Mouse (Mus musculus): ENCODE measurements around the gene AV320801.
"Not testable (repeated sequence)": the region's sequence is repeated elsewhere in the genome, so short reads cannot be mapped to it uniquely, and the experiment has no call there.

AV320801 gene

GRCm38 (mm10) chrX:135494288-135494687 lies at the start of gene AV320801:
Gene AV320801, plus strand, starts transcription at chrX:135494588.
- DNase-seq (ENCODE audit: low spot score in 2 of 2), result not testable (repeated sequence)

GRCm38 (mm10) chrX:135464160-135464559 lies 30.2 kb upstream of the AV320801 start:
- DNase-seq (ENCODE audit: low spot score in 2 of 2), result not testable (repeated sequence)

GRCm38 (mm10) chrX:135481902-135482301 lies 12.5 kb upstream of the AV320801 start:
- DNase-seq (ENCODE audit: low spot score in 2 of 2), result not testable (repeated sequence)

GRCm38 (mm10) chrX:135483183-135483582 lies 11.2 kb upstream of the AV320801 start:
- DNase-seq (ENCODE audit: low spot score in 2 of 2), result not testable (repeated sequence)
